Mouse (Mus musculus) cerebellum, adult 2 months (tissue): ENCODE results near the gene Erc2.

Source experiments
- CTCF ChIP-seq: fragments of 200-500 bp; IDR thresholded peaks from 2 replicates; pipeline ENCODE4 v1.5.1; 2011; ENCODE audit warnings: low read depth, mild to moderate bottlenecking, control low read depth, low read length, moderate library complexity, borderline replicate concordance; ENCODE audit not compliant: insufficient read depth
- POLR2A ChIP-seq: fragments of 200-500 bp; IDR thresholded peaks from 2 replicates; pipeline ENCODE4 v1.6.1; 2011; ENCODE audit warnings: low read length, control low read depth, borderline replicate concordance; ENCODE audit not compliant: insufficient read depth

DNA sequence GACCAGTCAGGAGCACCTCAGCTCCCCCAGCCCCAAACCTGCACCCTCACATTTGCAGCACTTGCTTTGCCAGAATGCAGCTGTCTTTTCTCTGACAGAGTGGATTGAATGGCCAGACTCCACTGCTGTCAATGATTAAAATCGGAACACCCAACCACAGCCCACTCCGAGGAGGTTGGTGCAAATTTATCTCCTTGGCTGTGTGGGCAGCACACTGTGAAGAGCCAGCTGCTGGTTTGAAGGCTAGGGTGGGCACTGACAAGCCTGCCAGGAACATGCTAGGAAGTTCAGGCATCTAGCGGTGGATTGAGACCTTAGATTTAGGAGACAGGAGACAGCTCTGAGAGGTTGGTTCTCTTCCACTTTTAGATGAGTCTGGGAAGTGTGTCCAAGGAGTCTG is 14.8 kb upstream of the Erc2 start:
- no peak for TF ChIP-seq CTCF
- no peak for TF ChIP-seq POLR2A
